Mouse (Mus musculus) liver, embryonic 16.5 days (tissue): ENCODE results near the gene Snrpg. TPM values are rescaled to one million over a fixed set of nuclear protein-coding genes. Genes with fewer than 3 reads are reported as not detected.

Source experiments
- ATAC-seq: fragments of 200-750 bp; cut with Nextera tagmentation; 2 replicates; pipeline ENCODE4 v1.8.0; 2017; ENCODE audit warnings: low read depth, mild to moderate bottlenecking, moderate number of reproducible peaks, moderate library complexity
- H3K27ac ChIP-seq: fragments of 300-500 bp; sonication (generic); 2 replicates; pipeline ENCODE4 v1.5.1; 2014; ENCODE audit warnings: mild to moderate bottlenecking, low read length
- H3K27me3 ChIP-seq: fragments of 300-500 bp; sonication (generic); 2 replicates; pipeline ENCODE4 v1.6.1; 2014; ENCODE audit warnings: low read depth, low read length, mixed read lengths; ENCODE audit not compliant: control insufficient read depth, insufficient read depth
- H3K36me3 ChIP-seq: fragments of 300-500 bp; sonication (generic); 2 replicates; pipeline ENCODE4 v1.6.1; 2014; ENCODE audit warnings: mild to moderate bottlenecking; ENCODE audit not compliant: control insufficient read depth, insufficient read depth
- H3K4me1 ChIP-seq: fragments of 300-500 bp; sonication (generic); 2 replicates; pipeline ENCODE4 v1.6.1; 2014; ENCODE audit warnings: low read depth, low read length, mixed read lengths; ENCODE audit not compliant: control insufficient read depth
- H3K4me2 ChIP-seq: fragments of 300-500 bp; sonication (generic); 2 replicates; pipeline ENCODE4 v1.6.1; 2014; ENCODE audit warnings: low read depth, low read length, mixed read lengths
- H3K4me3 ChIP-seq: fragments of 300-500 bp; sonication (generic); 2 replicates; pipeline ENCODE4 v1.5.1; 2014; ENCODE audit warnings: low read depth, mild to moderate bottlenecking, low read length
- H3K9ac ChIP-seq: fragments of 300-500 bp; sonication (generic); 2 replicates; pipeline ENCODE4 v1.6.1; 2014; ENCODE audit warnings: low read depth, low read length
- H3K9me3 ChIP-seq: fragments of 300-500 bp; sonication (generic); replicated peaks from 2 replicates; pipeline ENCODE4 v1.6.1; 2016; ENCODE audit warnings: low read length; ENCODE audit not compliant: control insufficient read depth
- WGBS: fragments of 180-500 bp; shearing (Covaris S2); extraction: QIAGEN DNeasy Blood & Tissue Kit; methylation state at CpG from one replicate; pipeline ENCODE4 v1.1.7; 2014; ENCODE audit not compliant: insufficient replicate concordance; 5-methylcytosine and 5-hydroxymethylcytosine counted together
- polyA plus RNA-seq: library from polyadenylated mRNA; unstranded; fragments of >200 nt; fragmentation: Nextera tagmentation; extraction: Ambion mirVana; gene quantifications from 2 replicates; pipeline ENCODE4 v1.2.1, GENCODE M21; 2015

Gene Snrpg
- 256 and 289 TPM in 2 replicates for polyA plus RNA-seq

GRCm38 (mm10) chr6:86370764-86371339 is at the start of gene Snrpg:
Snrpg (plus strand) TSS chr6:86371304.
- Histone ChIP-seq H3K4me2 (peak within 1 kb of the TSS; percentile 84), H3K9ac (peak within 1 kb of the TSS; percentile 74), H3K9me3 (no peaks in the 10 kb centered on the region), H3K4me1 (peaks cover 33% of the 10 kb centered on the region), H3K36me3 (no peaks in the 10 kb centered on the region), H3K27ac (peak within 1 kb of the TSS; percentile 79), H3K27me3 (no peaks in the 10 kb centered on the region), H3K4me3 (peak within 1 kb of the TSS; percentile 69)
- ATAC-seq = peak; percentile 6; the same call in 1 of the 2 replicates
- 12% methylated on average over 15 of the region's 15 CpGs for WGBS

- H3K27me3 ChIP-seq = no peaks in the 10 kb centered on the region
- H3K9ac ChIP-seq = no peak overlapping the region
- no peak overlapping the region for H3K27ac ChIP-seq
- no peak overlapping the region for H3K4me2 ChIP-seq
- ATAC-seq = no peak
- 61% methylated on average over 5 of the region's 5 CpGs for WGBS
- H3K9me3 ChIP-seq = no peaks in the 10 kb centered on the region
- H3K36me3 ChIP-seq = no peaks in the 10 kb centered on the region
- no peaks in the 10 kb centered on the region for H3K4me1 ChIP-seq
- H3K4me3 ChIP-seq = no peak overlapping the region
Measured at GRCm38 (mm10) chr6:86322031-86322563, 49.0 kb upstream of the Snrpg start.

GRCm38 (mm10) chr6:86322991-86323390 is 48.1 kb upstream of the Snrpg start:
- H3K4me1 ChIP-seq = no peaks in the 10 kb centered on the region
- ATAC-seq = no peak
- no peak overlapping the region for H3K4me2 ChIP-seq
- H3K36me3 ChIP-seq = no peaks in the 10 kb centered on the region
- no peaks in the 10 kb centered on the region for H3K9me3 ChIP-seq
- WGBS = 72% methylated on average over 9 of the region's 9 CpGs
- no peak overlapping the region for H3K4me3 ChIP-seq
- no peaks in the 10 kb centered on the region for H3K27me3 ChIP-seq
- H3K27ac ChIP-seq = no peak overlapping the region
- no peak overlapping the region for H3K9ac ChIP-seq

GRCm38 (mm10) chr6:86324400-86324799 is 46.7 kb upstream of the Snrpg start:
- H3K4me1 ChIP-seq = no peaks in the 10 kb centered on the region
- WGBS = 75% methylated on average over 3 of the region's 3 CpGs
- no peak overlapping the region for H3K9ac ChIP-seq
- no peak overlapping the region for H3K27ac ChIP-seq
- H3K36me3 ChIP-seq = no peaks in the 10 kb centered on the region
- H3K4me2 ChIP-seq = no peak overlapping the region
- no peaks in the 10 kb centered on the region for H3K9me3 ChIP-seq
- no peaks in the 10 kb centered on the region for H3K27me3 ChIP-seq
- H3K4me3 ChIP-seq = no peak overlapping the region
- no peak for ATAC-seq

- Histone ChIP-seq H3K9me3 (no peaks in the 10 kb centered on the region), H3K27ac (no peak overlapping the region), H3K36me3 (no peaks in the 10 kb centered on the region), H3K4me3 (no peak overlapping the region), H3K4me2 (no peak overlapping the region), H3K27me3 (no peaks in the 10 kb centered on the region), H3K4me1 (no peaks in the 10 kb centered on the region), H3K9ac (no peak overlapping the region)
- 54% methylated on average over 5 of the region's 5 CpGs for WGBS
- ATAC-seq = no peak
Measured at GRCm38 (mm10) chr6:86325646-86326045, 45.5 kb upstream of the Snrpg start.

- Histone ChIP-seq H3K9ac (no peak overlapping the region), H3K36me3 (no peaks in the 10 kb centered on the region), H3K27me3 (no peaks in the 10 kb centered on the region), H3K9me3 (no peaks in the 10 kb centered on the region), H3K4me3 (no peak overlapping the region), H3K27ac (no peak overlapping the region), H3K4me1 (no peaks in the 10 kb centered on the region), H3K4me2 (no peak overlapping the region)
- no peak for ATAC-seq
- WGBS = 78% methylated on average over 18 of the region's 18 CpGs
Measured at GRCm38 (mm10) chr6:86326866-86327265, 44.2 kb upstream of the Snrpg start.

GRCm38 (mm10) chr6:86328369-86328768 is 42.7 kb upstream of the Snrpg start:
- H3K27me3 ChIP-seq = no peaks in the 10 kb centered on the region
- no peak overlapping the region for H3K27ac ChIP-seq
- WGBS = 70% methylated on average over 3 of the region's 3 CpGs
- H3K4me3 ChIP-seq = no peak overlapping the region
- no peak overlapping the region for H3K4me2 ChIP-seq
- ATAC-seq = no peak
- H3K36me3 ChIP-seq = no peaks in the 10 kb centered on the region
- no peaks in the 10 kb centered on the region for H3K4me1 ChIP-seq
- no peaks in the 10 kb centered on the region for H3K9me3 ChIP-seq
- H3K9ac ChIP-seq = no peak overlapping the region

GRCm38 (mm10) chr6:86329943-86330342 is 41.2 kb upstream of the Snrpg start:
- Histone ChIP-seq H3K4me2 (no peak overlapping the region), H3K27ac (no peak overlapping the region), H3K4me1 (no peaks in the 10 kb centered on the region), H3K36me3 (no peaks in the 10 kb centered on the region), H3K4me3 (no peak overlapping the region), H3K27me3 (no peaks in the 10 kb centered on the region), H3K9ac (no peak overlapping the region), H3K9me3 (no peaks in the 10 kb centered on the region)
- no peak for ATAC-seq
- WGBS = 75% methylated on average over 6 of the region's 6 CpGs

- ATAC-seq = no peak
- no peak overlapping the region for H3K4me2 ChIP-seq
- H3K9me3 ChIP-seq = no peaks in the 10 kb centered on the region
- H3K27me3 ChIP-seq = no peaks in the 10 kb centered on the region
- H3K27ac ChIP-seq = no peak overlapping the region
- no peak overlapping the region for H3K9ac ChIP-seq
- WGBS = 53% methylated on average over 11 of the region's 11 CpGs
- no peak overlapping the region for H3K4me3 ChIP-seq
- H3K36me3 ChIP-seq = no peaks in the 10 kb centered on the region
- no peaks in the 10 kb centered on the region for H3K4me1 ChIP-seq
Measured at GRCm38 (mm10) chr6:86335121-86335849, 35.8 kb upstream of the Snrpg start.
